ENCODE assay signal across 9 mouse cellular contexts in the genomic region with DNA sequence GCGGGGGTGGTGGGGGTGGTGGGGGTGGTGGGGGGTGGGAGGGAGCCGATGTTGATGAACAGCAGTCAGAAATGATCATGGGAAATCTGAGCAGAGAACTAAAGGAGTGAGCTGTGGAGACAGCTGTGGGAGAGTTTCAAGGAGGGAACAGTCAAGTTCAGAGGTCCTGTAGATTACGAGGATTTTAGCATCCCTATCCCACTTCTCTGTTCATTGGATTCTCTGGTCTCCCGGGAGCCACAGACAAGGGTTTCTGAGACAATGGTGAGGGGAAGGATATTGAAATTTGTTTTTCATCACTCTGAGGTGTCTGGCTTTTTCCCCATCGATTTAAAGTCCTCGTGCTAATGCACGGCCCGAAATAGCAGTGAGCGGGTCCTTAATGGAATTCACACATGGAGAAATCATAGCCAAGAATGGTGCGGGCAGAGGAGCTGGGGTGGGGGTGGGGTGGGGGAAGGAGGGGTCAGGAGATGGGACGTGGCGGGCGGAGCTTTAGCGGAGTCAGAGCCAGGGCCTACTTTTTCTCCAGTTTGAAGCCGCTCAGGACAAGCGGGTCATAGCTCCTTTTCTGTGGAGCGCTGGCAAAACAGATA. TPM values are rescaled to one million over a fixed set of nuclear protein-coding genes. Genes with fewer than 3 reads are reported as not detected.
DNase-seq lines count a peak whose midpoint lies in the region; ATAC-seq and TF ChIP-seq lines count a peak whose summit lies in the region.
"Had no signal": no experiment of that assay in that cellular context is flagged by ENCODE, and none has a peak within 500 bp of the region (broad histone marks: within the 10 kb centered on the region; RNA-seq: fewer than 3 reads in every experiment).

No protein-coding gene starts in this region.

- no peak overlapping the region for H3K9ac ChIP-seq in forebrain, embryonic 12.5 days
- H3K9ac ChIP-seq in forebrain, embryonic 14.5 days (ENCODE audit: low read length) = no peak overlapping the region
- no peak overlapping the region for H3K9ac ChIP-seq in limb, embryonic 14.5 days (ENCODE audit: low read depth, low read length, severe bottlenecking)

- no peak for TF ChIP-seq CTCF in E14TG2a.4 (conservative IDR thresholded peaks at IDR 0.05; ENCODE audit: low read length)

- 35% methylated on average over 17 of the region's 17 CpGs for WGBS in forebrain, embryonic 12.5 days
- WGBS in forebrain, embryonic 14.5 days = 37% methylated on average over 17 of the region's 17 CpGs
- WGBS in limb, embryonic 14.5 days = 28% methylated on average over 17 of the region's 17 CpGs

- intact Hi-C loops in left cerebral cortex, postnatal 4 days (cut with DNase I) = no loop called here

- DNase-seq in forebrain, embryonic 14.5 days (ENCODE audit: low spot score) = no peak
- peak; percentile 75 to 84 for DNase-seq in heart, adult 9 months (ENCODE audit: low spot score in 2 of 2)
- DNase-seq in limb, embryonic 14.5 days (ENCODE audit: low spot score) = peak; percentile 57
- no peak for DNase-seq in frontal cortex, postnatal 14 days (ENCODE audit: low spot score in 2 of 2)
- no peak for DNase-seq in thymus, postnatal 36 days
- no peak for DNase-seq in left cerebral cortex, postnatal 4 days

- no peak overlapping the region; the same call in 1 of the 2 replicates for H3K4me2 ChIP-seq in forebrain, embryonic 12.5 days
- no peak overlapping the region for H3K4me2 ChIP-seq in forebrain, embryonic 14.5 days (ENCODE audit: low read length)
- no peak overlapping the region for H3K4me2 ChIP-seq in limb, embryonic 14.5 days (replicated peaks; ENCODE audit: low read depth, low read length, severe bottlenecking)

- H3K4me3 ChIP-seq in forebrain, embryonic 12.5 days (replicated peaks) = no peak overlapping the region
- H3K4me3 ChIP-seq in forebrain, embryonic 14.5 days (ENCODE audit: low read depth, low read length) = no peak overlapping the region
- H3K4me3 ChIP-seq in E14TG2a.4 (replicated peaks; ENCODE audit: low read length) = peak overlapping the region; percentile 68
- no peak overlapping the region for H3K4me3 ChIP-seq in limb, embryonic 14.5 days (replicated peaks; ENCODE audit: low read length)
- H3K4me3 ChIP-seq: megakaryocyte, embryonic 14.5 days had no signal

- TF ChIP-seq POLR2A in limb, embryonic 14.5 days (IDR thresholded peaks at IDR 0.05; ENCODE audit: borderline replicate concordance, extremely low read depth, insufficient read depth, insufficient read length) = no peak

- no peaks in the 10 kb centered on the region for H3K27me3 ChIP-seq in forebrain, embryonic 12.5 days
- H3K27me3 ChIP-seq in forebrain, embryonic 14.5 days (replicated peaks; ENCODE audit: control insufficient read depth, insufficient read depth, low read length) = no peaks in the 10 kb centered on the region
- no peaks in the 10 kb centered on the region for H3K27me3 ChIP-seq in E14TG2a.4 (ENCODE audit: insufficient read depth, low read length)
- no peaks in the 10 kb centered on the region for H3K27me3 ChIP-seq in limb, embryonic 14.5 days (ENCODE audit: control insufficient read depth, insufficient read depth, low read length)

- no peaks in the 10 kb centered on the region for H3K9me3 ChIP-seq in forebrain, embryonic 12.5 days
- H3K9me3 ChIP-seq in forebrain, embryonic 14.5 days (replicated peaks; ENCODE audit: control insufficient read depth, low read length) = no peaks in the 10 kb centered on the region
- 0 out of 2 replicates have a peak, but pooled peaks cover 8% of the 10 kb centered on the region for H3K9me3 ChIP-seq in E14TG2a.4 (ENCODE audit: low read length)
- H3K9me3 ChIP-seq in limb, embryonic 14.5 days (ENCODE audit: control insufficient read depth, low read length) = no peaks in the 10 kb centered on the region
- H3K9me3 ChIP-seq: megakaryocyte, embryonic 14.5 days had no signal

- ATAC-seq in forebrain, embryonic 12.5 days (ENCODE audit: low FRiP score) = peak; percentile 28; the same call in 1 of the 2 replicates
- no peak for ATAC-seq in forebrain, embryonic 14.5 days
- peak; percentile 47 for ATAC-seq in limb, embryonic 14.5 days (ENCODE audit: low FRiP score, low read depth)

- peak overlapping the region; percentile 68; the same call in 1 of the 2 replicates for H3K27ac ChIP-seq in forebrain, embryonic 12.5 days
- no peak overlapping the region for H3K27ac ChIP-seq in forebrain, embryonic 14.5 days (ENCODE audit: low read depth, low read length)
- peak overlapping the region; percentile 93 for H3K27ac ChIP-seq in limb, embryonic 14.5 days (replicated peaks; ENCODE audit: low read depth, low read length)

- peaks cover 29% of the 10 kb centered on the region for H3K4me1 ChIP-seq in forebrain, embryonic 12.5 days
- H3K4me1 ChIP-seq in forebrain, embryonic 14.5 days (ENCODE audit: control insufficient read depth, insufficient read depth, low read length) = peaks cover 10% of the 10 kb centered on the region; the same call in 1 of the 2 replicates
- H3K4me1 ChIP-seq in E14TG2a.4 (replicated peaks; ENCODE audit: low read depth, low read length) = peaks cover 80% of the 10 kb centered on the region
- H3K4me1 ChIP-seq in limb, embryonic 14.5 days (ENCODE audit: control insufficient read depth, insufficient read depth, low read length) = peaks cover 58% of the 10 kb centered on the region
- H3K4me1 ChIP-seq: megakaryocyte, embryonic 14.5 days had no signal

- H3K36me3 ChIP-seq in forebrain, embryonic 12.5 days (replicated peaks) = no peaks in the 10 kb centered on the region; the same call in 1 of the 2 replicates
- no peaks in the 10 kb centered on the region for H3K36me3 ChIP-seq in forebrain, embryonic 14.5 days (ENCODE audit: control insufficient read depth, insufficient read depth, low read length)
- H3K36me3 ChIP-seq in E14TG2a.4 (ENCODE audit: insufficient read depth, low read length) = peaks cover 63% of the 10 kb centered on the region
- peaks cover 20% of the 10 kb centered on the region for H3K36me3 ChIP-seq in limb, embryonic 14.5 days (ENCODE audit: control insufficient read depth, insufficient read depth, low read length)

RNA-seq across cellular contexts. Expression of gene Adam19, which starts 13.7 kb away (rescaled TPM):
- 9.7 and 10.2 TPM in 2 replicates for polyA plus RNA-seq in forebrain, embryonic 12.5 days (2016; fragmentation: Nextera tagmentation; extraction: Ambion mirVana)
- 4.5 and 6.2 TPM in 2 replicates for polyA plus RNA-seq in forebrain, embryonic 14.5 days (2014; fragmentation: Nextera tagmentation; extraction: Ambion mirVana)
- polyA plus RNA-seq in limb, embryonic 14.5 days (2012; rRNA removed) = 29.3 and 34.0 TPM in 2 replicates
- 13.3 and 14.3 TPM in 2 replicates for polyA plus RNA-seq in limb, embryonic 14.5 days (2014; fragmentation: Nextera tagmentation; extraction: Ambion mirVana)
- 10 to 100 TPM; 40.0 to 44.9 TPM for total RNA-seq in left cerebral cortex, postnatal 4 days (2021)

RNA-seq across cellular contexts. Expression of gene Gm12166, which starts 17.4 kb away (rescaled TPM):
- polyA plus RNA-seq in forebrain, embryonic 12.5 days (2016; fragmentation: Nextera tagmentation; extraction: Ambion mirVana) = 3.1 and 3.2 TPM in 2 replicates
- 4.7 and 6.3 TPM in 2 replicates for polyA plus RNA-seq in forebrain, embryonic 14.5 days (2014; fragmentation: Nextera tagmentation; extraction: Ambion mirVana)
- polyA plus RNA-seq in limb, embryonic 14.5 days (2012; rRNA removed) = 4.8 and 5.5 TPM in 2 replicates
- polyA plus RNA-seq in limb, embryonic 14.5 days (2014; fragmentation: Nextera tagmentation; extraction: Ambion mirVana) = 4.2 and 4.7 TPM in 2 replicates
- total RNA-seq in left cerebral cortex, postnatal 4 days (2021) = 1 to 10 TPM; 2.2 to 4.4 TPM

Comparison
In these comparisons a context has a peak if more than half of its experiments do, and no peak if none do; other contexts are left out.
1. DNase-seq: peak in heart, adult 9 months (2 of 2) and limb, embryonic 14.5 days (single experiment); none in forebrain, embryonic 14.5 days (single experiment), frontal cortex, postnatal 14 days (0 of 2), thymus, postnatal 36 days (0 of 2) and left cerebral cortex, postnatal 4 days (single experiment).